Mouse (Mus musculus) embryonic facial prominence, embryonic 14.5 days (tissue): ENCODE data around the gene Ttc7. TPM values are rescaled to one million over a fixed set of nuclear protein-coding genes. Genes with fewer than 3 reads are reported as not detected.

Experiments used
- ATAC-seq: fragments of 200-750 bp; cut with Nextera tagmentation; 2 replicates; pipeline ENCODE4 v1.8.0; 2017; ENCODE audit warnings: low read depth, moderate number of reproducible peaks, moderate TSS enrichment
- DNase-seq: peaks from one replicate; pipeline ENCODE4 v3.0.0-alpha.2; 2015; ENCODE audit warnings: low spot score
- H3K27ac ChIP-seq: fragments of 300-500 bp; sonication (generic); replicated peaks from 2 replicates; pipeline ENCODE4 v1.5.1; 2014; ENCODE audit warnings: low read depth, mild to moderate bottlenecking, low read length, moderate library complexity
- H3K27me3 ChIP-seq: fragments of 300-500 bp; sonication (generic); replicated peaks from 2 replicates; pipeline ENCODE4 v1.6.1; 2014; ENCODE audit warnings: low read length; ENCODE audit not compliant: control insufficient read depth, insufficient read depth
- H3K36me3 ChIP-seq: fragments of 300-500 bp; sonication (generic); 2 replicates; pipeline ENCODE4 v1.6.1; 2014; ENCODE audit warnings: low read length, mixed read lengths; ENCODE audit not compliant: control insufficient read depth, insufficient read depth
- H3K4me1 ChIP-seq: fragments of 300-500 bp; sonication (generic); 2 replicates; pipeline ENCODE4 v1.6.1; 2014; ENCODE audit warnings: antibody characterized with exemption, low read length; ENCODE audit not compliant: control insufficient read depth, insufficient read depth
- H3K4me2 ChIP-seq: fragments of 300-500 bp; sonication (generic); 2 replicates; pipeline ENCODE4 v1.6.1; 2014; ENCODE audit warnings: low read depth, mild to moderate bottlenecking, low read length, moderate library complexity, mixed read lengths
- H3K4me3 ChIP-seq: fragments of 300-500 bp; sonication (generic); 2 replicates; pipeline ENCODE4 v1.5.1; 2014; ENCODE audit warnings: low read depth, mild to moderate bottlenecking, low read length
- H3K9ac ChIP-seq: fragments of 300-500 bp; sonication (generic); 2 replicates; pipeline ENCODE4 v1.6.1; 2014; ENCODE audit warnings: low read depth, mild to moderate bottlenecking, low read length, moderate library complexity, mixed read lengths
- H3K9me3 ChIP-seq: fragments of 300-500 bp; sonication (generic); 2 replicates; pipeline ENCODE4 v1.6.1; 2016; ENCODE audit warnings: low read length; ENCODE audit not compliant: control insufficient read depth
- WGBS: fragments of 180-500 bp; shearing (Covaris S2); extraction: QIAGEN DNeasy Blood & Tissue Kit; methylation state at CpG from one replicate; pipeline ENCODE4 v1.1.7; 2014; 5-methylcytosine and 5-hydroxymethylcytosine counted together
- polyA plus RNA-seq: library from polyadenylated mRNA; unstranded; fragments of >200 nt; fragmentation: Nextera tagmentation; extraction: Ambion mirVana; gene quantifications from 2 replicates; pipeline ENCODE4 v1.2.1, GENCODE M21; 2014

The Ttc7 gene
- polyA plus RNA-seq, 1 experiment from 2014 or later: 10.2 TPM

- H3K4me3 ChIP-seq: peak overlapping the region; percentile 81
- H3K4me2 ChIP-seq: peak overlapping the region; percentile 69
- 88% methylated on average over 11 of the region's 11 CpGs for WGBS
- peaks cover 11% of the 10 kb centered on the region; the same call in 1 of the 2 replicates for H3K9me3 ChIP-seq
- H3K27ac ChIP-seq: no peak overlapping the region
- ATAC-seq: no peak
- H3K27me3 ChIP-seq: no peaks in the 10 kb centered on the region
- no peak for DNase-seq
- H3K4me1 ChIP-seq: peaks cover 9% of the 10 kb centered on the region; the same call in 1 of the 2 replicates
- peaks cover 42% of the 10 kb centered on the region for H3K36me3 ChIP-seq
- peak overlapping the region; percentile 92; the same call in 1 of the 2 replicates for H3K9ac ChIP-seq
These were observed 18.4 kb upstream of the Ttc7 start for GRCm38 (mm10) chr17:87264054-87264830.

DNA sequence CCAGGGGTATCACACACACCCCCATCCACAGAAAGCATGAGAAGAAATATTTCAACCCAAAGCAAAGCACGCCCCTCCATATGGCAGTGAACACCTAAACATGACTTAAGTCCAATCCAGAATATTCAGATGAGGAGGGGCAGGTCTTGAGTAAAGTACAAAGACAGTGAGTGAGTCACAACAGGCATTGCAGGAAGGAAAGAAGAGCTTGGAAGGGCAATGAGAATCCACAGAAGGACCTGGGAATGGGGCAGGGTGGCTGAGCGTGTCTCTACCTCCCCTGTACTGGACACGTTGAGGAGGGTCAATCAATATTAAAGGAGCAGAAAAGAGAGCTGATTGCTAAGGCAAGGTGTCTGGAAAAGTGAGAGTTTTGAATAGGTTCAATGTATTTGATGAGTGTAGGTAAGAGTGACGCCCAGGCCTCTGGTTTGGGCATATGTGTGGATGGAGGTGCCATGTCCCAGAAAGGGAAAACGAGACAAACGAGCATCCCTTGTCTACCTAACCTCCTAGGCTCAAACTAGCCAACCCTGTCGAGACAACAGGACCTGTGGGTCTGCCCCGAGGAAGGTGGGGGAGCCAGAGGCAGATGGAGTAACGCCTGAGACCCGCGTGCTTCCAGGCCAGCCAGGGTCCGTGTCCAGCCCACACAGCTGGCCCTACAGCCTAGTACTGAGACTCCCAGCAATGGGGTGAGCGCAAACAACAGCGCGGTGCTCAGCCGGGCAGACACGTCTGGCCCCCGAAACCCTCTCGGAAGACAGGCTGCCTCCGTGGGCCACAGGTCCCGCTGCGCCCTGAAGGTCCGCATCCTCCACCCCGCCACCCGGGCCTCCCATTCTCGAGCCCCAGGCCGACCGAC, 17.5 kb upstream of the Ttc7 start:
- Histone ChIP-seq H3K4me1 (peaks cover 9% of the 10 kb centered on the region; the same call in 1 of the 2 replicates), H3K4me2 (peak overlapping the region; percentile 69), H3K27ac (peak overlapping the region; percentile 65), H3K36me3 (peaks cover 33% of the 10 kb centered on the region), H3K27me3 (no peaks in the 10 kb centered on the region), H3K9ac (peak overlapping the region; percentile 92), H3K4me3 (peak overlapping the region; percentile 81), H3K9me3 (peaks cover 11% of the 10 kb centered on the region; the same call in 1 of the 2 replicates)
- WGBS: 5% methylated on average over 24 of the region's 28 CpGs
- DNase-seq: no peak
- ATAC-seq: peak; percentile 60

DNA sequence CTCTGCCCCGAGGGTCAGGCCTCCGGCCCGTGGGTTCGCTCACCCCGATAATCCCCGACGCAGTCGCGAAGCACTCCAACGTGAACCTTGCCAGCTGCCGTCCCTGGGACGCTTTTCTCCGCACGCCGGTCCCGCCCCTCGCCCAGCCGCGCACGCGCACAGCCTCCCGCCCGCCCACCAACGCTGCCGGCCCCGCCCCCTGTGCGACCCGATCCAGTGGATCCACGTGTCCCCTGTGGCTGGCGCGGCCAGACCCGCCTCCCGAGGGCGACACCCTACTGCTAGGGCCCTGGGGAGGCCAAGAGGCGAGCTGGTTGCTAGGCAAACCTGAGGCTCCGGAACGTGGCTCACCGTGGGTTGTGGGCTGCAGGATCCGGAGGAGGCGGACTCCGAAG, 16.9 kb upstream of the Ttc7 start, which contains the start of gene Mcfd2:
Mcfd2 (minus strand) TSS at position 144 of the 395 bp plus-strand sequence.
- H3K27me3 ChIP-seq: no peaks in the 10 kb centered on the region
- peaks cover 11% of the 10 kb centered on the region; the same call in 1 of the 2 replicates for H3K9me3 ChIP-seq
- ATAC-seq (peak; percentile 95), DNase-seq (peak; percentile 96)
- H3K4me1 ChIP-seq: peaks cover 9% of the 10 kb centered on the region; the same call in 1 of the 2 replicates
- peaks cover 26% of the 10 kb centered on the region for H3K36me3 ChIP-seq
- peak within 1 kb of the TSS; percentile 81 for H3K4me3 ChIP-seq
- peak within 1 kb of the TSS; percentile 69 for H3K4me2 ChIP-seq
- WGBS: under 1% methylated on average over 25 of the region's 41 CpGs
- H3K27ac ChIP-seq: peak within 1 kb of the TSS; percentile 74
- peak within 1 kb of the TSS; percentile 92 for H3K9ac ChIP-seq

- ATAC-seq (no peak), DNase-seq (no peak)
- Histone ChIP-seq H3K4me3 (no peak overlapping the region), H3K4me1 (peaks cover 6% of the 10 kb centered on the region; the same call in 1 of the 2 replicates), H3K4me2 (no peak overlapping the region), H3K27me3 (no peaks in the 10 kb centered on the region), H3K36me3 (no peaks in the 10 kb centered on the region), H3K9me3 (no peaks in the 10 kb centered on the region), H3K27ac (no peak overlapping the region), H3K9ac (no peak overlapping the region)
- 78% methylated on average over 6 of the region's 6 CpGs for WGBS
These were observed 13.2 kb upstream of the Ttc7 start for GRCm38 (mm10) chr17:87269454-87269853.

- H3K27me3 ChIP-seq: no peaks in the 10 kb centered on the region
- H3K9me3 ChIP-seq: no peaks in the 10 kb centered on the region
- no peak for DNase-seq
- H3K4me2 ChIP-seq: no peak overlapping the region
- 63% methylated on average over 15 of the region's 15 CpGs for WGBS
- H3K27ac ChIP-seq: no peak overlapping the region
- no peak overlapping the region for H3K9ac ChIP-seq
- no peak for ATAC-seq
- no peaks in the 10 kb centered on the region for H3K36me3 ChIP-seq
- no peaks in the 10 kb centered on the region for H3K4me1 ChIP-seq
- no peak overlapping the region for H3K4me3 ChIP-seq
These were observed 7.0 kb upstream of the Ttc7 start for GRCm38 (mm10) chr17:87275363-87276341.

DNA sequence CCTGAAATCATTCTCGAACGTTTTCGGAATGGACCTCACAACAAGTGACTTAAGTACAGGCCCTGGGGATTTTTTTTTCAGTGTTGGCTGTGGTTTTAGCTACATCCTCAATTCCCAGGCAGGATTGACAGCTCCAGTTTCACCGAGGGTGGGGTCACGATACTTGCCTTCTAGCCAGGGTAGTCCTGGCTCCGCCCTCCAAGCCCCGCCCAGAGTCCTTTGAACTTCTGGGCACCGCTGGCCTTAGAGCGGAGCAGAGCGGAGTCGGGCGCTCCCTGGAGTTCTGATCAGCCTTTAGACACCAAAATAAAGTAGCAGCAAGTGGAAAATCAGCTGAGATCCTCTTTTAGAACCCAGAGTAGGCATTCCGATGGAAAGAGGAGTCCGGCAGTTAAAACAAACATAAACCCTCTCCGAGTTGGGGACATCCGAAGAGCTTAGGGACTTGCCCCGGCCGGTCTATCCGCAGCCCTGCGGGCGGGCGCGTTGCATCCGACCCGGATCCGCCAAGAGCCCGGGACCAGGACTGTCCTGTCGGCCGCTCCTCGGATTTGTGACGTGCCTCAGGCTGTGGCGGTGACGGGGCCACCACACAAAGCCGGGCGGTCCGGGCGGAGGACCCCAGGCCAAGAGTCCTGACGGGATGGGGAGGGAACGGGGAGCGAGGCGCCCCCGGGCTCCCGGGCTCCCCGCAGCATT, 530 bp upstream of the Ttc7 start:
- ATAC-seq: peak; percentile 82
- peaks cover 12% of the 10 kb centered on the region for H3K27me3 ChIP-seq
- H3K27ac ChIP-seq: peak overlapping the region; percentile 94
- peak overlapping the region; percentile 73 for H3K4me3 ChIP-seq
- H3K36me3 ChIP-seq: no peaks in the 10 kb centered on the region
- H3K4me1 ChIP-seq: no peaks in the 10 kb centered on the region; the same call in 1 of the 2 replicates
- peak overlapping the region; percentile 87 for H3K9ac ChIP-seq
- no peaks in the 10 kb centered on the region for H3K9me3 ChIP-seq
- DNase-seq: peak; percentile 96
- H3K4me2 ChIP-seq: peak overlapping the region; percentile 97
- WGBS: under 1% methylated on average over 28 of the region's 44 CpGs

DNA sequence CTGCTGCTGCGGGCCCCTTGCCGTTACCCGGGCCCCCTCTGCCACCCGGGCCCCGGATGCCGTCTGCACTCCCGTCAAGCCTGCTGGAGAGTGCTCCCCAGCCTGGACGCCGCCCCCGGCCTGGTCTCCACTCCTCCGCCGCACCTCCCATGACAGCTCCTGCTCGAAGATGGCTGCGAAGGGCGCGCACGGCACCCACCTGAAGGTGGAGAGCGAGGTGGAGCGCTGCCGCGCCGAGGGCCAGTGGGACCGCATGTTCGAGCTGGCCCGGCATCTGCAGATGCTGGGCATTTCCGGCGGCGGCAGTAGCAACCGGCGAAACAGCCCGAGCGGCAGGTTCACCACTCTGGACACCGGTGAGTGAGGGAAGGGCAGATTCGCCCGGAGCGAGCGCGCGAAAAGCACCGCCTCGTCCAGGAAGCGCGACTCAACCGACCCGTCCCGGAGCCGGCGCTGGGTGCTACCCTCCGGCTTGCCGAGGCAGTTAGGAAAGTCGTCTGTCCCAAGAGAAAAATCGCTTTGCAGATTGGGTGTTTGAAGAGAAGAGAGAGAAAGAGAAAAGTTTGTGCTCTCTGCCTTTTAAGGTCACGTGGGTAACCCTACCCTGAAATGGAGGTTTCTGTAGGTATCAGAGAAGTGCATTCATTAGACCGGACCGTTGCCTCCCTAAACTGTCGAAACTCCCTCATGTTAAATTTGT, 519 bp downstream of the Ttc7 start:
- Histone ChIP-seq H3K9ac (peak overlapping the region; percentile 87), H3K4me2 (peak overlapping the region; percentile 97), H3K4me1 (peaks cover 4% of the 10 kb centered on the region; the same call in 1 of the 2 replicates), H3K4me3 (peak overlapping the region; percentile 73), H3K9me3 (no peaks in the 10 kb centered on the region), H3K27me3 (peaks cover 12% of the 10 kb centered on the region), H3K36me3 (no peaks in the 10 kb centered on the region), H3K27ac (peak overlapping the region; percentile 56)
- under 1% methylated on average over 34 of the region's 56 CpGs for WGBS
- ATAC-seq: peak; percentile 43
- DNase-seq: no peak
